Mouse (Mus musculus) monocyte, adult 2 months (primary cell): ENCODE measurements around the gene Ccdc136.
"Not testable (repeated sequence)": the region's sequence is repeated elsewhere in the genome, so short reads cannot be mapped to it uniquely, and the experiment has no call there.

Experiments used
- DNase-seq, 2 experiments: peaks; one replicate each; pipeline ENCODE4 v3.0.0; 2022; ENCODE audit warnings: low spot score in 2 of 2, low read depth in 1 of 2

Ccdc136 gene

GRCm38 (mm10) chr6:29395910-29396713 lies at the start of gene Ccdc136:
TSS of gene Ccdc136 (plus strand) at chr6:29396309.
- DNase-seq: no peak

GRCm38 (mm10) chr6:29346512-29346911 lies 49.6 kb upstream of the Ccdc136 start:
- DNase-seq: not testable (repeated sequence)

- DNase-seq: no peak
Observed at GRCm38 (mm10) chr6:29347189-29347588, 48.9 kb upstream of the Ccdc136 start.

- DNase-seq: peak; percentile 95 to 97
Observed at GRCm38 (mm10) chr6:29347665-29348370, 48.3 kb upstream of the Ccdc136 start, which contains the start of gene Calu. TSS of gene Calu (plus strand) at chr6:29348069.

- no peak for DNase-seq
Observed at GRCm38 (mm10) chr6:29348371-29348724, 47.8 kb upstream of the Ccdc136 start.

- no peak for DNase-seq
Observed at GRCm38 (mm10) chr6:29351613-29352012, 44.5 kb upstream of the Ccdc136 start.

- DNase-seq: no peak
Observed at GRCm38 (mm10) chr6:29352816-29353215, 43.3 kb upstream of the Ccdc136 start.

GRCm38 (mm10) chr6:29359386-29359785 lies 36.7 kb upstream of the Ccdc136 start:
- DNase-seq: no peak

GRCm38 (mm10) chr6:29360211-29360610 lies 35.9 kb upstream of the Ccdc136 start:
- DNase-seq: no peak

- no peak for DNase-seq
Observed at GRCm38 (mm10) chr6:29362246-29363128, 33.6 kb upstream of the Ccdc136 start.

- DNase-seq: no peak
Observed at GRCm38 (mm10) chr6:29363129-29363515, 33.0 kb upstream of the Ccdc136 start.

- no peak for DNase-seq
Observed at GRCm38 (mm10) chr6:29365277-29365676, 30.8 kb upstream of the Ccdc136 start.

GRCm38 (mm10) chr6:29377386-29377785 lies 18.7 kb upstream of the Ccdc136 start:
- no peak for DNase-seq

GRCm38 (mm10) chr6:29378678-29379077 lies 17.4 kb upstream of the Ccdc136 start:
- no peak for DNase-seq

GRCm38 (mm10) chr6:29379954-29380353 lies 16.2 kb upstream of the Ccdc136 start:
- no peak for DNase-seq

- no peak for DNase-seq
Observed at GRCm38 (mm10) chr6:29382442-29382841, 13.7 kb upstream of the Ccdc136 start.

GRCm38 (mm10) chr6:29388052-29388518 lies 8.0 kb upstream of the Ccdc136 start, which contains the start of gene Opn1sw:
TSS of gene Opn1sw (minus strand) at chr6:29388468.
- no peak for DNase-seq

GRCm38 (mm10) chr6:29388606-29389080 lies 7.5 kb upstream of the Ccdc136 start:
- no peak for DNase-seq

- no peak for DNase-seq
Observed at GRCm38 (mm10) chr6:29389425-29389824, 6.7 kb upstream of the Ccdc136 start.

- not testable (repeated sequence) for DNase-seq
Observed at GRCm38 (mm10) chr6:29390500-29390899, 5.6 kb upstream of the Ccdc136 start.

GRCm38 (mm10) chr6:29391241-29391640 lies 4.9 kb upstream of the Ccdc136 start:
- not testable (repeated sequence) for DNase-seq
